Mouse (Mus musculus) heart, embryonic 14.5 days (tissue): Measurements from ENCODE around the gene Bpifa5. TPM values are rescaled to one million over a fixed set of nuclear protein-coding genes. Genes with fewer than 3 reads are reported as not detected.

Experiments used
- ATAC-seq: fragments of 200-750 bp; cut with Nextera tagmentation; 2 replicates; pipeline ENCODE4 v1.8.0; 2017; ENCODE audit warnings: low read depth, moderate TSS enrichment; ENCODE audit not compliant: insufficient number of reproducible peaks, insufficient read depth, low FRiP score
- H3K27ac ChIP-seq, 2 experiments: fragments of 200-500 bp in 1 of 2; fragments of 300-500 bp in 1 of 2; sonication (generic) in 1 of 2; replicated peaks in 1 of 2; 2 replicates each; pipeline ENCODE4 v1.5.1; 2012 to 2014; ENCODE audit warnings: low read depth in 2 of 2, low read length in 2 of 2, control low read depth in 1 of 2, mild to moderate bottlenecking in 1 of 2, mixed read lengths in 1 of 2; ENCODE audit not compliant: control insufficient read depth in 1 of 2, insufficient read depth in 1 of 2
- H3K27me3 ChIP-seq: fragments of 300-500 bp; sonication (generic); 2 replicates; pipeline ENCODE4 v1.6.1; 2014; ENCODE audit warnings: mild to moderate bottlenecking, low read length, control low read depth; ENCODE audit not compliant: control insufficient read depth, insufficient read depth
- H3K36me3 ChIP-seq: fragments of 300-500 bp; sonication (generic); 2 replicates; pipeline ENCODE4 v1.6.1; 2014; ENCODE audit warnings: mild to moderate bottlenecking, control low read depth, low read length, mixed read lengths; ENCODE audit not compliant: control insufficient read depth, insufficient read depth
- H3K4me1 ChIP-seq, 2 experiments: fragments of 200-500 bp in 1 of 2; fragments of 300-500 bp in 1 of 2; sonication (generic) in 1 of 2; 2 replicates each; pipeline ENCODE4 v1.6.1; 2012 to 2014; ENCODE audit warnings: low read length in 2 of 2, control low read depth in 1 of 2, mixed read lengths in 1 of 2; ENCODE audit not compliant: control insufficient read depth in 2 of 2, insufficient read depth in 2 of 2
- H3K4me2 ChIP-seq: fragments of 300-500 bp; sonication (generic); 2 replicates; pipeline ENCODE4 v1.6.1; 2014; ENCODE audit warnings: mild to moderate bottlenecking, low read length
- H3K4me3 ChIP-seq, 2 experiments: fragments of 200-500 bp in 1 of 2; fragments of 300-500 bp in 1 of 2; sonication (generic) in 1 of 2; 2 replicates each; pipeline ENCODE4 v1.5.1; 2012 to 2014; ENCODE audit warnings: low read length in 2 of 2, mild to moderate bottlenecking in 2 of 2, control low read depth in 1 of 2, low read depth in 1 of 2, moderate library complexity in 1 of 2; ENCODE audit not compliant: control insufficient read depth in 1 of 2, insufficient read depth in 1 of 2
- H3K9ac ChIP-seq: fragments of 300-500 bp; sonication (generic); 2 replicates; pipeline ENCODE4 v1.6.1; 2014; ENCODE audit warnings: mild to moderate bottlenecking, low read length
- H3K9me3 ChIP-seq: fragments of 300-500 bp; sonication (generic); 2 replicates; pipeline ENCODE4 v1.6.1; 2016; ENCODE audit warnings: low read length, control low read depth; ENCODE audit not compliant: control insufficient read depth
- WGBS: fragments of 180-500 bp; shearing (Covaris S2); extraction: QIAGEN DNeasy Blood & Tissue Kit; methylation state at CpG from one replicate; pipeline ENCODE4 v1.1.7; 2014; 5-methylcytosine and 5-hydroxymethylcytosine counted together
- polyA plus RNA-seq: library from polyadenylated mRNA; unstranded; fragments of >200 nt; fragmentation: Nextera tagmentation; extraction: Ambion mirVana; gene quantifications from 2 replicates; pipeline ENCODE4 v1.2.1, GENCODE M21; 2014

Bpifa5 gene
- polyA plus RNA-seq, 1 experiment from 2014 or later: not detected

DNA sequence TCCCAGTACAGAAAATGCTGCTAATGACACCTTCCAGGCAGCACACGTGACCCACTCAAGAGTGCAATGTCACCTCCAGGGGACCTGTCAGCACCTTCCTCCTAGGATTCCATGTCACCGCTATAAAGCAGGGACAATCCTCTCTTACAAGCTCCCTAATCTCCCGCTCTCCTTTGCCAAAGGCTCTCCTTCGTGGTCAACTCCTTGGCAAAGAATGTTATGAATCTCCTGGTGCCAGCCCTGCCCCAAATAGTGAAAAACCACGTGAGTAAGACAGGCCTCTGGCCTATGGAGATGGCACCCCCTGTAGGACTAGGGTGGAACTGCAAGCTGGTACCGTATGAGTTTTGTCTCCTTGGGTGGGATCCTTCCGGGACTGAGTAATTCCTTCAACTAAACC is 44.5 kb downstream of the Bpifa5 start:
- 24% methylated on average over 7 of the region's 7 CpGs for WGBS
- H3K4me2 ChIP-seq: no peak overlapping the region
- no peak overlapping the region for H3K9ac ChIP-seq
- H3K36me3 ChIP-seq: no peaks in the 10 kb centered on the region
- peak; percentile 62 for ATAC-seq
- peaks cover 6 to 17% of the 10 kb centered on the region in 2 experiments; a peak in 3 of 4 replicates for H3K4me1 ChIP-seq
- no peaks in the 10 kb centered on the region for H3K9me3 ChIP-seq
- H3K4me3 ChIP-seq: no peak overlapping the region
- no peaks in the 10 kb centered on the region for H3K27me3 ChIP-seq
- peak overlapping the region; percentile 50 to 55; a peak in 2 of 4 replicates for H3K27ac ChIP-seq

DNA sequence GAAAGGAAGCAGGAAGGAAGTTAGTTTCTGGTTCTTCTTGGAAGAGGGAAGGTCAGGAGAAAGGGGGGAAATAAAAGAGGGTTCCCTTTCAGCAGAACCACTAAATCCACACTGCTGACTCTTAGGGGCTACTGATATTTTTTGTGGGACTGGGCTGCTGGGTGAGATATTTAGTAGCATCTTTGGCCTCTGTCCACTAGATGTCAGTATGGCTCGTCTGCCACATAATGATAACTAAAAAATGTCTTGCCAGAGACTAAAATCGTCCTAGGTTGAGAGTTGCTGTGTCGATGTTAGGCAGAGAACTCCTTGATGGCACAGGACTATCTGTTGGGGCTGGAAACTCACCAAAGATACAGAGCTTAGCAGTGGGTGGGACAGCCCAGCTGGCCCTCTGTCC is 46.7 kb downstream of the Bpifa5 start:
- no peak for ATAC-seq
- 11% methylated on average over 3 of the region's 3 CpGs for WGBS
- H3K4me2 ChIP-seq: no peak overlapping the region
- H3K9me3 ChIP-seq: no peaks in the 10 kb centered on the region
- no peak overlapping the region for H3K9ac ChIP-seq
- H3K27ac ChIP-seq: no peak overlapping the region
- no peaks in the 10 kb centered on the region for H3K36me3 ChIP-seq
- H3K4me1 ChIP-seq: peaks cover 6 to 17% of the 10 kb centered on the region in 2 experiments; a peak in 3 of 4 replicates
- no peak overlapping the region for H3K4me3 ChIP-seq
- no peaks in the 10 kb centered on the region; the same call in 1 of the 2 replicates for H3K27me3 ChIP-seq

DNA sequence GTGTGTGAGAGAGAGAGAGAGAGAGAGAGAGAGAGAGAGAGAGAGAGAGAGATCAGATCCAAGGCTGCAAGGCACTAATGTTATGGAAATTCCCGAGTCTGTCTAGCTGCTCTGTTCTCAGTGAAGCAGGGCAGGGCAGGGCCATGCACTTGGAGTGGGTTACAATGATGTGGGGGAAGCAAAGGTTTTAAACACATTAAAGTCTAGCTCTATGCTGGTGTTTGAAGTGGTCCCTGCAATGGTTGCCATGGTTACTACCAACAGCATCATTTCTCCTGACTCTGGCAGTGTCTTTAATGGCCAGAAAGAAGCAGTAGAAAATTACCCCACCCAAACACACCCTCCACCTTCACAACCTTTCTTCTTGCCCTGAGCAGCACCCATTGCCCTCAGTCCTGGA is 48.7 kb downstream of the Bpifa5 start:
- H3K9me3 ChIP-seq: no peaks in the 10 kb centered on the region
- 50% methylated on average over 1 of the region's 1 CpGs for WGBS
- no peak for ATAC-seq
- H3K4me3 ChIP-seq: no peak overlapping the region
- H3K27me3 ChIP-seq: no peaks in the 10 kb centered on the region; the same call in 1 of the 2 replicates
- no peak overlapping the region for H3K27ac ChIP-seq
- H3K9ac ChIP-seq: no peak overlapping the region
- no peak overlapping the region for H3K4me2 ChIP-seq
- H3K36me3 ChIP-seq: no peaks in the 10 kb centered on the region
- peaks cover 6 to 17% of the 10 kb centered on the region in 2 experiments; a peak in 3 of 4 replicates for H3K4me1 ChIP-seq

DNA sequence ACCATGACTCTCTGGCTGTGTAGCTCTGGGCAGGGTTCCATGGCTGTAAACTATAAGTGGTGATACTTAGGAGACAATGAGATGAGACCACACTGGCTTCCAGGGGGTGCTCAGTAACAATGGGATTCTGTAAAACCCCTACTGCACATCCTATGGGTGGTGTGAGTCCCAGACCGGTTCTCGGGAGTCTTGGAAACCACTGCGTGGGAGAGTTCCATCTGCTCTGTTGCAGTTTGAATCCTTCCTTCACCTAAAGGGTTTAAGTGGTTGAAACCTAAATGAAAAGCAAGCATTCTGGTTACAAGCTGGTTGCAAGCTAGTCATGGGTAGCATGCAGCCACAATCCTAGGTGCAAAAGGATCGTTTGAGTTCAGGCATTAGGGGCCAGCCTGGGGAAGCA is 49.5 kb downstream of the Bpifa5 start:
- Histone ChIP-seq H3K4me3 (no peak overlapping the region), H3K9me3 (no peaks in the 10 kb centered on the region), H3K36me3 (no peaks in the 10 kb centered on the region), H3K4me2 (no peak overlapping the region), H3K4me1 (peaks cover 2 to 9% of the 10 kb centered on the region in 2 experiments; a peak in 3 of 4 replicates), H3K27ac (no peak overlapping the region), H3K27me3 (no peaks in the 10 kb centered on the region; the same call in 1 of the 2 replicates), H3K9ac (no peak overlapping the region)
- ATAC-seq: no peak
- WGBS: 82% methylated on average over 4 of the region's 4 CpGs

DNA sequence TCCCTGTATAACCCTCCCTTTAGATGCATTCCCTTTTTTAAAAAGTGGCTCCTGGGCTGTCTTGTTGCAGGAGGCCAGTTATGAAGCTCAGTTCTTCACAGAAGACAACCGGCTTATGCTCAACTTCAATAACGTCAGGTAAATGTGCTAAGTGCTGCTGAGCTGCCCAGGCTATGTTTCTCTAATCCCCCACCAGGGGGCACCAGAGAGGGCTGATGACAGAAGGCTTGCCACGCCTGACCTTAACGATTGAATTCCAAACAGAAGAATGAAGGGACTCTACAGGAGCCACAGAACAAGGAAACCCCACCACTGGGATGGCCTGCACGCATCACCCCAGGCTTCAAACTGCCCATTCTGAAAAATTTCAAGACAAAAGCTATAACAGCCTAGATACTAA is 52.8 kb downstream of the Bpifa5 start:
- no peak overlapping the region for H3K27ac ChIP-seq
- no peak overlapping the region for H3K9ac ChIP-seq
- ATAC-seq: no peak
- no peak overlapping the region for H3K4me3 ChIP-seq
- H3K9me3 ChIP-seq: no peaks in the 10 kb centered on the region
- 10% methylated on average over 5 of the region's 5 CpGs for WGBS
- H3K4me1 ChIP-seq: no peaks in the 10 kb centered on the region
- H3K4me2 ChIP-seq: no peak overlapping the region
- H3K27me3 ChIP-seq: no peaks in the 10 kb centered on the region; the same call in 1 of the 2 replicates
- no peaks in the 10 kb centered on the region for H3K36me3 ChIP-seq

Other genes with a start within 250 kb of the Bpifa5 start
- gene Bpifb3, start 244.4 kb upstream of the Bpifa5 start, polyA plus RNA-seq: not detected in 2 replicates
- not detected in 2 replicates for gene Bpifb4, start 224.4 kb upstream of the Bpifa5 start, polyA plus RNA-seq
- not detected in 2 replicates for gene Bpifa6, start 187.7 kb upstream of the Bpifa5 start, polyA plus RNA-seq
- not detected in 2 replicates for gene Bpifa2, start 154.3 kb upstream of the Bpifa5 start, polyA plus RNA-seq
- not detected in 2 replicates for gene Bpifa3, start 32.3 kb upstream of the Bpifa5 start, polyA plus RNA-seq
- gene Bpifa1, start 19.7 kb upstream of the Bpifa5 start, polyA plus RNA-seq: not detected in 2 replicates
- 0.12 and 0.32 TPM in 2 replicates for gene Bpifb1, start 28.2 kb downstream of the Bpifa5 start, polyA plus RNA-seq
- 0.28 and 0.35 TPM in 2 replicates for gene Bpifb5, start 61.1 kb downstream of the Bpifa5 start, polyA plus RNA-seq
- not detected in 2 replicates for gene Bpifb9a, start 95.2 kb downstream of the Bpifa5 start, polyA plus RNA-seq
- not detected in 2 replicates for gene Bpifb9b, start 144.6 kb downstream of the Bpifa5 start, polyA plus RNA-seq
- gene Cdk5rap1, start 210.4 kb downstream of the Bpifa5 start, polyA plus RNA-seq: 10.1 and 14.4 TPM in 2 replicates
- 23.7 and 26.9 TPM in 2 replicates for gene Snta1, start 245.5 kb downstream of the Bpifa5 start, polyA plus RNA-seq